Mouse (Mus musculus) limb, embryonic 14.5 days (tissue): ENCODE measurements around the gene Mme. TPM values are rescaled to one million over a fixed set of nuclear protein-coding genes. Genes with fewer than 3 reads are reported as not detected.
A peak's percentile ranks its signal among the peaks of the same experiment; 100 is the strongest.

Experiments
- ATAC-seq: fragments of 200-750 bp; cut with Nextera tagmentation; 2 replicates; pipeline ENCODE4 v1.8.0; 2017; ENCODE audit warnings: low read depth, moderate number of reproducible peaks, moderate TSS enrichment; ENCODE audit not compliant: low FRiP score
- DNase-seq: peaks from one replicate; pipeline ENCODE4 v3.0.0-alpha.2; 2015; ENCODE audit warnings: low spot score
- H3K27ac ChIP-seq: fragments of 300-500 bp; sonication (generic); replicated peaks from 2 replicates; pipeline ENCODE4 v1.5.1; 2014; ENCODE audit warnings: low read depth, mild to moderate bottlenecking, low read length, moderate library complexity, mixed read lengths
- H3K27me3 ChIP-seq: fragments of 300-500 bp; sonication (generic); 2 replicates; pipeline ENCODE4 v1.6.1; 2014; ENCODE audit warnings: low read length, mixed read lengths; ENCODE audit not compliant: control insufficient read depth, insufficient read depth
- H3K36me3 ChIP-seq: fragments of 300-500 bp; sonication (generic); 2 replicates; pipeline ENCODE4 v1.6.1; 2014; ENCODE audit warnings: mild to moderate bottlenecking, low read length, moderate library complexity, mixed read lengths; ENCODE audit not compliant: control insufficient read depth, insufficient read depth
- H3K4me1 ChIP-seq: fragments of 300-500 bp; sonication (generic); 2 replicates; pipeline ENCODE4 v1.6.1; 2014; ENCODE audit warnings: antibody characterized with exemption, low read length, mixed read lengths; ENCODE audit not compliant: control insufficient read depth, insufficient read depth
- H3K4me2 ChIP-seq: fragments of 300-500 bp; sonication (generic); replicated peaks from 2 replicates; pipeline ENCODE4 v1.6.1; 2014; ENCODE audit warnings: low read depth, mild to moderate bottlenecking, low read length, moderate library complexity; ENCODE audit not compliant: severe bottlenecking
- H3K4me3 ChIP-seq: fragments of 300-500 bp; sonication (generic); replicated peaks from 2 replicates; pipeline ENCODE4 v1.5.1; 2014; ENCODE audit warnings: low read length
- H3K9ac ChIP-seq: fragments of 300-500 bp; sonication (generic); 2 replicates; pipeline ENCODE4 v1.6.1; 2014; ENCODE audit warnings: mild to moderate bottlenecking, low read depth, low read length, moderate library complexity; ENCODE audit not compliant: severe bottlenecking
- H3K9me3 ChIP-seq: fragments of 300-500 bp; sonication (generic); 2 replicates; pipeline ENCODE4 v1.6.1; 2016; ENCODE audit warnings: low read length; ENCODE audit not compliant: control insufficient read depth
- POLR2A ChIP-seq: fragments of 200-500 bp; IDR thresholded peaks from 2 replicates; pipeline ENCODE4 v1.8.0; 2012; ENCODE audit warnings: inconsistent platforms, mild to moderate bottlenecking, moderate library complexity, borderline replicate concordance; ENCODE audit not compliant: insufficient read depth, insufficient read length; ENCODE audit errors: extremely low read depth
- WGBS: fragments of 180-500 bp; shearing (Covaris S2); extraction: QIAGEN DNeasy Blood & Tissue Kit; methylation state at CpG from one replicate; pipeline ENCODE4 v1.1.7; 2014; 5-methylcytosine and 5-hydroxymethylcytosine counted together
- polyA plus RNA-seq, 2 experiments: library from polyadenylated mRNA; depleted of rRNA in 1 of 2; stranded (reverse) in 1 of 2; unstranded in 1 of 2; fragments of >200 nt; fragmentation: Nextera tagmentation in 1 of 2; extraction: Ambion mirVana in 1 of 2; gene quantifications; 2 replicates each; pipeline versions ENCODE4 v1.2.1 to v1.2.3; 2012 to 2014

Gene Mme
- polyA plus RNA-seq, 2 experiments: 33.1 to 54.9 TPM

DNA sequence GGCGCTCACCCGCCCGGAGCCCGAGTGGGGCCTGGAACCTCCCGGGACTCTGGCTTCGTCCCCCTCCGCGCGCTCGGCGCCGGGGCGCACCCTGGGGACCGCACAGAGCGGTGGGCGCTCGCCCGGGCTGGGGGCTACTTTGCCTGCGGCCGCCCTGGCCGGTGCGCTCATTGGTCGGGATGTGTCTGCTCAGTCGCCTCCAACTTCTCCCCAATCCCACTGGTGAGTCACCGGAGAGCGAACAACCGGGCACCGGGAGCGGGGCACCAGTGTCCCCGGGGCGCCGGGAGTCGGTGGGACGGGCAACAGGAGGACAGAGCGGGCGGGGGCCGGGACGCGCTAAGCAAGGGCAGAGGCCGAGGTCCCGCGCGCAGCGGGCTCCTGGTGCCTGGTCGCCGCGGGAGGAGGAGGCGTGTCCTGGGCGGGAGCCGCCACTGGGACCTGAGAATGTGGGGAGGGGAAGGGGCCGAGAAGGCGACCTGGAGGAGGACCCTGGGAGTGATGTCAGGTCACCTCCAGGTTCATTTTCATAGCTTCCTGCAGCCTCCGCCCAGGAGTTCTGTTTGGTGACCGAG lies 54.4 kb downstream of the Mme start:
- H3K27ac ChIP-seq: peak overlapping the region; percentile 97
- ATAC-seq (peak; percentile 66), DNase-seq (peak; percentile 29)
- peaks cover 6% of the 10 kb centered on the region; the same call in 1 of the 2 replicates for H3K4me1 ChIP-seq
- peak overlapping the region; percentile 84 for H3K4me2 ChIP-seq
- no peaks in the 10 kb centered on the region for H3K9me3 ChIP-seq
- peak overlapping the region; percentile 86 for H3K9ac ChIP-seq
- H3K36me3 ChIP-seq: no peaks in the 10 kb centered on the region
- no peaks in the 10 kb centered on the region for H3K27me3 ChIP-seq
- peak overlapping the region; percentile 81 for H3K4me3 ChIP-seq
- no peak for TF ChIP-seq POLR2A
- WGBS: under 1% methylated on average over 37 of the region's 54 CpGs

DNA sequence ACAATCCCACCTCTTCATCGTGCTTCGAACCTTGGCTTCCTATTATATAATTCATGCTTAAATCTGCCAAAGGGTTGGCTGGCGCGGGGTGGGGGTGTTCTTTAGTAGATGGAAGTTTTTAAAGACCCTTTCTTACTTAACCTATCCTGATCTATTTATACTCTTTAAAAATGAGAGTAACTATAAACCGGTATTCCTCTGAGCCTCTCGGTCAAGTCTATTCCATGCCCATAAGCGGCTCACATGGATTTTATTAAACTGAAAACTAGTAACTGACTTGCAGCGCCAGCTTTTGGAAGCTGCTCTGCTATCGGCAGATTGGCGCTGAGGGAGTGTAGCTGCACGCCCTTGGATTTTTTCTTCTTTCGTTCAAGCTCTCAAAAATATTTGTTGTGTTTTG lies 55.1 kb downstream of the Mme start:
- WGBS: 4% methylated on average over 12 of the region's 12 CpGs
- Histone ChIP-seq H3K36me3 (0 out of 2 replicates have a peak, but pooled peaks cover under 1% of the 10 kb centered on the region), H3K4me3 (peak overlapping the region; percentile 81), H3K4me2 (peak overlapping the region; percentile 84), H3K27ac (peak overlapping the region; percentile 97; the same call in 1 of the 2 replicates), H3K27me3 (no peaks in the 10 kb centered on the region), H3K9ac (peak overlapping the region; percentile 86), H3K9me3 (no peaks in the 10 kb centered on the region), H3K4me1 (peaks cover 6% of the 10 kb centered on the region; the same call in 1 of the 2 replicates)
- no peak for TF ChIP-seq POLR2A
- peak; percentile 34 for ATAC-seq
- peak; percentile 55 for DNase-seq

DNA sequence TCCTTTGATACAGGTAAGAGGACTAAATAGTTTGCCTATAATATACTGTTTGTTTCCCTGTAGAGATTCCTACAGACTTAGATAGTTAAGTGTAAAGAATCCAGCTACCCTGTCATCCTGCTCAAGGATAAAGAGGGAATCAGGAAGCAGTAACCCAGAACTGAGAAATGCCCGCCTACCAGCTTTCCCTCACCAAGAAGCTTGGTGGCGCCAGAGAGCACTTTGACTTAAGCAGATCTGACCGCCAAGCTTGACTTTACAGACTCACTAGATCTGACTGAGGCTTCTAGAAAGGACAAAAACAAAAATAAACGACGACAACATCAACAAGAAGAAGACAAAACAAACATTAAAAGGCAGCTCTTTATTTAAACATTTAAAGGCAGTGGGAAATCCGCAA lies 56.5 kb downstream of the Mme start:
- Histone ChIP-seq H3K9ac (no peak overlapping the region), H3K9me3 (no peaks in the 10 kb centered on the region)

DNA sequence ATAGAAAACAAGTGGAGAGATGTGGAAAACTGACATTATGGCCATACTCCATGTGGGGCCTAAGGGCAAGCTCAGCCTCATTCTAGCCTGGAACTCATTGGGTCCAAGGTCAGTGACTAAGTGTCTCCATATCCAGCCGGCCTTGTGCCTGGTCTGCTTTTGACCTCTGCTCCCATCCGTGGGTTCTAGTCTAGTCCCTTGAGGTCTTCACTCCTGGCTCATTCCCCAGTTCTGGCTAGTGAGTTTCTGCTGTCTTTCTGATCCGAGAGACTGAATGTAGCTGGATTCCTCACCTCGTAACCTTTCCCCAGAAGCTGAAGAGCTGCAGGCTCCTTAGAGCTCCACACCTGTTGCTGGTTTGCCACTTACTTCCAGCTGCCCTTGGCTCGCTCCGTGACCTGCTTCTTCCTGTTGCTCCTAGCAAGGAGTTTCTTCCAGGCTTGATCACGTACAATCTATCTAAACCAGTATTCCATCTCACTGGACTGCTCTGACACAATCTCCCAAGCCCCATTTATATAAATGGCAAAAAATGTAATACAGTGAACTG lies 73.9 kb downstream of the Mme start:
- TF ChIP-seq POLR2A: no peak
- Histone ChIP-seq H3K27me3 (no peaks in the 10 kb centered on the region), H3K4me2 (no peak overlapping the region), H3K9me3 (no peaks in the 10 kb centered on the region), H3K27ac (no peak overlapping the region), H3K9ac (no peak overlapping the region), H3K4me1 (no peaks in the 10 kb centered on the region), H3K4me3 (no peak overlapping the region), H3K36me3 (no peaks in the 10 kb centered on the region)
- no peak for ATAC-seq
- DNase-seq: no peak
- 58% methylated on average over 7 of the region's 7 CpGs for whole genome bisulfite sequencing

More for the DNA sequence above, 56.5 kb downstream of the Mme start:
- H3K4me3 ChIP-seq: peak overlapping the region; percentile 20
- no peaks in the 10 kb centered on the region for H3K27me3 ChIP-seq
- no peak overlapping the region for H3K27ac ChIP-seq
- DNase-seq: peak; percentile 87
- peaks cover 6% of the 10 kb centered on the region; the same call in 1 of the 2 replicates for H3K4me1 ChIP-seq
- WGBS: 5% methylated on average over 6 of the region's 6 CpGs
- ATAC-seq: peak; percentile 38; the same call in 1 of the 2 replicates
- peak overlapping the region; percentile 38 for H3K4me2 ChIP-seq
- no peak for TF ChIP-seq POLR2A
- H3K36me3 ChIP-seq: 0 out of 2 replicates have a peak, but pooled peaks cover 4% of the 10 kb centered on the region

DNA sequence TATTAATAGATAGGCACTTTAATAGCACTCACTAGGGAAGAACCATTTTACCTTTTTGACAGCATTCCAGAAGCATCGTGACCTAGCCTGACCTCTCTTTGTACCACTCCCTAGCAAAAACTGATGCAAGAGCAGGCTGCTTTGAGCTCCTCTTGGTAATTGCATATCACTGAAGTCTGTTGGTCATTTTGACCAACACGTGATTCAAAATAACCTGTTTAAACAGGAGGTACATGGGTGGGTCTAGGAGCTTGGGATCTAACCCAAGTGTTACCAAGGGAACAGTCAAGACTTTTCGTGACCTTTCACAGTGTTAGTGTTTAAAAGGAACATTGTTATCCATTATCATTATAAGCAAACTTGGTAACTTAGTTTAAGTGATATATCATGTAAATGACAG lies 76.2 kb downstream of the Mme start:
- Histone ChIP-seq H3K36me3 (no peaks in the 10 kb centered on the region), H3K4me1 (peaks cover 5% of the 10 kb centered on the region; the same call in 1 of the 2 replicates), H3K4me2 (no peak overlapping the region), H3K9me3 (no peaks in the 10 kb centered on the region), H3K4me3 (no peak overlapping the region), H3K27me3 (no peaks in the 10 kb centered on the region), H3K9ac (no peak overlapping the region), H3K27ac (no peak overlapping the region)
- no peak for ATAC-seq
- TF ChIP-seq POLR2A: no peak
- DNase-seq: no peak
- WGBS: 77% methylated on average over 3 of the region's 3 CpGs
